In genomic region chr16:89943267-89943971, GRCm38 (mm10) we compare ENCODE assay signal across 8 mouse cellular contexts.
DNase-seq lines count a peak whose midpoint lies in the region; ATAC-seq and TF ChIP-seq lines count a peak whose summit lies in the region.

No protein-coding gene starts in this region.

- no peak for TF ChIP-seq EP300 in liver, postnatal 0 days (IDR thresholded peaks at IDR 0.05; ENCODE audit: low read depth)

- no peaks in the 10 kb centered on the region for H3K4me1 ChIP-seq in liver, postnatal 0 days (ENCODE audit: insufficient read depth)
- peaks cover 59% of the 10 kb centered on the region for H3K4me1 ChIP-seq in embryonic facial prominence, embryonic 10.5 days

- 65% methylated on average over 19 of the region's 19 CpGs for WGBS in liver, postnatal 0 days (ENCODE audit: insufficient replicate concordance)
- WGBS in embryonic facial prominence, embryonic 10.5 days, result 14% methylated on average over 19 of the region's 19 CpGs

- H3K27me3 ChIP-seq in liver, postnatal 0 days (ENCODE audit: insufficient read depth, low read length), result no peaks in the 10 kb centered on the region
- no peaks in the 10 kb centered on the region for H3K27me3 ChIP-seq in embryonic facial prominence, embryonic 10.5 days (replicated peaks; ENCODE audit: low read depth, poor library complexity, severe bottlenecking)

- no peak overlapping the region for H3K4me2 ChIP-seq in liver, postnatal 0 days (ENCODE audit: low read depth, low read length)

- no peak overlapping the region for H3K9ac ChIP-seq in liver, postnatal 0 days (replicated peaks)

- DNase-seq in liver, postnatal 0 days, result no peak
- no peak for DNase-seq in liver
- DNase-seq in embryonic facial prominence, embryonic 10.5 days (ENCODE audit: low spot score), result no peak
- peak; percentile 33 to 35 for DNase-seq in heart, postnatal 36 days
- DNase-seq in thymus, postnatal 36 days, result peak; percentile 35 to 43
- no peak for DNase-seq in spleen, postnatal 14 days (ENCODE audit: low spot score in 2 of 2)
- DNase-seq in ovary, postnatal 10 days (ENCODE audit: low spot score), result no peak

- H3K9me3 ChIP-seq in liver, postnatal 0 days (ENCODE audit: low read length), result peaks cover 8% of the 10 kb centered on the region
- peaks cover 3% of the 10 kb centered on the region; the same call in 1 of the 2 replicates for H3K9me3 ChIP-seq in embryonic facial prominence, embryonic 10.5 days

- intact Hi-C loops in heart, postnatal 36 days (cut with DNase I), result loop anchor here (5.0 kb wide), 2 partner anchors 101 to 239 kb away; no protein-coding TSS in a partner anchor

- no peak overlapping the region for H3K27ac ChIP-seq in liver, postnatal 0 days (ENCODE audit: low read depth)
- H3K27ac ChIP-seq in embryonic facial prominence, embryonic 10.5 days (replicated peaks), result peak overlapping the region; percentile 68

- ATAC-seq in liver, postnatal 0 days, result no peak
- ATAC-seq in megakaryocyte progenitor cell, adult 5-6 weeks (replicated peaks; ENCODE audit: poor library complexity), result 0 out of 2 replicates have a peak, but pooled peaks have one; percentile 16

- TF ChIP-seq CTCF in liver, postnatal 0 days (IDR thresholded peaks at IDR 0.05; ENCODE audit: low read depth), result peak; percentile 37

- H3K36me3 ChIP-seq in liver, postnatal 0 days (replicated peaks; ENCODE audit: insufficient read depth, low read length), result no peaks in the 10 kb centered on the region
- no peaks in the 10 kb centered on the region for H3K36me3 ChIP-seq in embryonic facial prominence, embryonic 10.5 days (replicated peaks)

- H3K4me3 ChIP-seq in liver, postnatal 0 days (ENCODE audit: low read depth, low read length), result no peak overlapping the region
- no peak overlapping the region for H3K4me3 ChIP-seq in embryonic facial prominence, embryonic 10.5 days

Comparison
In these comparisons a context has a peak if more than half of its experiments do, and no peak if none do; other contexts are left out.
1. DNase-seq: peak in heart, postnatal 36 days (2 of 2) and thymus, postnatal 36 days (2 of 2); none in liver, postnatal 0 days (single experiment), liver (single experiment), embryonic facial prominence, embryonic 10.5 days (single experiment), spleen, postnatal 14 days (0 of 2) and ovary, postnatal 10 days (single experiment).